Mouse (Mus musculus) embryo, embryonic 11 days (tissue): ENCODE measurements around the gene Cidec.
A peak's percentile ranks its signal among the peaks of the same experiment; 100 is the strongest.

ENCODE experiments used
- DNase-seq: peaks from one replicate; pipeline ENCODE4 v3.0.0-alpha.2; 2015

Cidec gene

DNA sequence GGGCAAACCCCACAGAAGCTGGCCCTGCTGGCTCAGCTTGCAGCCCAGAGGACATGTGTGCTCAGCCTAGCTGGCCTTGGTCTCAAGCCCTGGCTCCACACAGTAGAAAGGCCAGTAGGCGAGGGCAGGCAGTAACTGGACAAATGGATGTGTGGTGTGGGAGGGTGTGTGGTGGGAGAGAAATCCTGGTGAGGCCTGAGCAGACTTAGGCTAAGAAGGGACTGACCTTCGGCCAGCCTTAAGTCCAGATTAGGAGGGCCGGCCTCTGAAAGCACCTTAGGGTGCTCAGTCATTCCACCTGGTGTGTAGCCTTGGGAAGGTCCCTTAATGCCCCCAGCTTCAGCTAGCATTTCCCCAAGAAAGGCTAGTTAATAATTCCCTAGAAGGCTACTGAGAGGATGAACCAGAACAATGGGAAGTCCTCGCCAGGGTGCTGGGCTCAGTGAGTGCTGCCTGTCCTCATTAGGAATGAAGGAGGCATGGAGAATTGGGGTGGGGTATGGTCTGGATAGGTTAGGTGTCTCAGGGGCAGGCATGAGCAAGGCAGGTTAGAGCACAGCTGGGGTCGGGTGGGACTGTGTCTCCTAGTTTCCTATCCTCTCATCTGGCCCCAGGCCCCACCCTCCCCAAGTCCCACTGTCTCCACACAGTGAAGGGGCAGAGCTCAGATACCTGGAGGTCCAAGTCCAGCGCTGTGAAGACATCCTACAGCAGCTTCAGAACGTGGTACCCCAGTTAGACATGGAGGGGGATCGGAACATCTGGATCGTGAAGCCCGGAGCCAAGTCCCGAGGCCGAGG is 30.7 kb downstream of the Cidec start:
- no peak for DNase-seq

DNA sequence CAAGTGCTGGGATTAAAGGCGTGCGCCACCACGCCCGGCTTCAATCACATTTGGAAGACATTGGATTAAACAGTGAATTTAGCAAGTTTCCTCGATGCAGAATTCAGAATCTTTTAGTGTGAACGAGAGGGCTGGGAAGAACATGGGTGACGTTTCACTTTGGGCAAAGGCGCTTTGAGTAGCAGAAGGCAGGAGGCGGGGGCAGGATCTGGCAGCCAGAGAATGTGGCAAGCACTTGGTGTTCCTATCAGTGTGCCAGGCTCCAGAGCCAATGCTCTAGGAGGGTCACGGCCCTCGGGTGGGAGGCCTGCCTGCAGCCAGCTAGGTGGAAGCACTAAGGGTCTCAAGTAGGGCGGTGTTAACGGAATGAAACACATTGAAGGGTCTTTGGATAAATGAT is 33.5 kb downstream of the Cidec start:
- no peak for DNase-seq

DNA sequence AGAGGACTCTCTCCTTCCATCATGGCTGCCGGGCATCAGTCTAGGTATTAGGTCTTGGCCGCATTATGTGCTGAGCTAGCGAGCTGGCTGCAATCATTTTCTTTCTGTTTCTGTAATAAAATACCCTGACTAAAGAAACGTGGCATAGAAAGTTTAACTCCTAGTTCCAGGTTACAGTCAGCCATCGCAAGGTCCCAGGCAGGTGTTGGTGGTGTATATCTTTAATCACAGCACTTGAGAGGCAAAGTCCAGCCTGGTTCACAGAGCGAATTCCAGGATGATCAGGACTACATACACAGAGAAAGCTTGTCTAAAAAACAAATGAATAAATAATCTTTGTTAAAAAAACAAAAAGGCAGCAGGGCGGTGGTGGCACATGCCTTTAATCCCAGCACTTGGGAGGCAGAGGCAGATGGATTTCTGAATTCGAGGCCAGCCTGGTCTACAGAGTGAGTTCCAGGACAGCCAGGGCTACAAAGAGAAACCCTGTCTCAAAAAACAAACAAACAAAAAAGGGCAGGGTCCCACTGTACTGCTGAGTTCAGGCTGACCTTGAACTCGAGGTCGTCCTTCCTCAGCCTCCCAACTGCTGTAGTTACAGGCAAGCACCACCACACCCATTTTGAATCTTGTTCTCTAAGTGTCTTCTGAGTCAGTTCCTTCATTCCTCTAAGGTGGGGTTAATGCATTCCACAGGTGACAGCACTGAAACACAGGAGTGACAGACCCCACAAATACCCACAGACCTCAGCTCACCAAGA is 39.1 kb downstream of the Cidec start:
- no peak for DNase-seq

DNA sequence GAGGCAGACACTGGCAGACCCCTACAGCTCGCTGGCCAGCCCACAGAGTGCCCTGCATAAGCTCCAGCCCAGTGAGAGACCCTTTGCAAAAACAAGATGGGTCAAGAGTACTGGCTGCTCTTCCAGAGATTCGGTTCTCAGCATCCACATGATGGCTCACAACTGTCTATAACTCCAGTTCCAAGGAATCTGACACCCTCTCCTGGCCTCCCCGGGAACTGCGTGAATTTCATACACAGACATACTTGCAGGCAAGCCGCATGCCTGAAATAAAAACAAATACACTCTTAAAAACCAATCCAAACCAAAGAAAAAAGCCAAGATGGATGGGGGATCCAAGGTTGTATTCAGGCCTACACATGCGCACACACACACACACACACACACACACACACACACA is 40.1 kb downstream of the Cidec start:
- DNase-seq, result no peak

DNA sequence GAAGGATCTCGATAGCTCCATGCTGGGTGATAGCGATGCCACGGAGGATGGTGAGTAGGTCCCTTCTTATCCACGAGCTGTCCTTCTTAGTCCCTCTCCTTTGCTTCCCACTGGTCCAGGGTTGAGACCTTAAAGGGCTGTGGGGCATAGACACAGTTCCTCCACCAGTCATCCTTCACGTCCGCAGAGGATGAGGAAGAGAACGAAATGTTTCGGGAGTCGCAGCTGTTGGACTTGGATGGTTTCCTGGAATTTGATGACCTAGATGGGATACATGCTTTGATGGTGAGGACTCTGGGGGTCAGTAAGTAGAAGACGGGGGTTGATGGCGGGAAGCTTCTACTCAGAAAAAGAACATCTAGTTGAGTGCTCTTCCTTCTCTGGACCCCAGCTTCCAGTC is 40.7 kb downstream of the Cidec start:
- DNase-seq, result no peak

DNA sequence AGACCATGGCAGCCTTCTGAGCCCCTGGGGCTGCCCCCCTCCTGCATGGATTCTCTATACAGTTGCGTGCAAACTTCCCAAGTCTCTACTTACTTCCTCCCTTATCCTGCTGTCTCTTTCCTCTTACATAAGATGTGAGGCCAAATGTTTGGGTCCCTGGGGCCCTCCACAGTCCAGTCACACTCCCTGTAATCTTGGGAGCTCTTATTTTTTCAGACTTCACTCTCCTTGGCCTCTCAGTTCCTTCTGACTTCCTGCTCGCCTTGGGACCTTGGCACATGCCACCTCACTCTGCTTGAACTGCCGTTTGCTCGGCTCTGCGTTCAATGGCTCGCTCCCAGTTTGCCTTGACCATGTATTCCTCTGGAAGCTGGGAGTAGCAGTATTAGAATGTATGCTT is 41.6 kb downstream of the Cidec start:
- no peak for DNase-seq

DNA sequence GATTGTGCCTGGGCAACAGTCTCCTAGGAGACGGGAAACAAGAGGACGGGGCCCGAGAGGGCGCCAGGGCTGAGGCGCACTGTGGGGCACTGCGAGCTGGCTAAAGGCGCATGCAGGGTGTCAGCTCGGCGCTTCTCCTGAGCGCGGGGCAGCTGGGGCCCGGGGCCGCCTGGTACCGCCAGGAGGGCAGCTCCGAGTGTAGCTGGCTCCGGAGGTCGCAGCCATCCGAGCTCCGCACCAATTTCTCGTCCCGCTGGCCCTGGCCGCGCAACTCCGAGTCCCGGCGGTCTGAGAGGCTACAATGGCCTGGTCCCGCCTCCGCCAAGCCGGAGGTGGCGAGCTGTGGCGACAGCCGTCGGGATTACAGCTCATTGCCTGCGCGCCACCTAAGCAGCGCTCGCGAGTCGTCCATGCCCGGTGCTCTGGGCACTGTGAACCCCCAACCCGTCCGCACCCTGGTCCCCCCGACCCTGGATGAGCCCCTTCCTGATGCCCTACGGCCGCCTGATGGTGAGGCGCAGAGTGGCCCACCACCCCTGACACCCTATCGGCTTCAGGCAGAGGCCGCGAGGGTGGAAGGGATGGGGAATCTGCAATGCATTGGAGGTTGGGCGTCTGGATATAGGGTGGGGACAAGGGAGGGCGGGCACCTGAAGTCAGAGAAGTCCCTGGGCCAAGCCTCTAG is 43.0 kb downstream of the Cidec start:
- DNase-seq, result peak; percentile 84

DNA sequence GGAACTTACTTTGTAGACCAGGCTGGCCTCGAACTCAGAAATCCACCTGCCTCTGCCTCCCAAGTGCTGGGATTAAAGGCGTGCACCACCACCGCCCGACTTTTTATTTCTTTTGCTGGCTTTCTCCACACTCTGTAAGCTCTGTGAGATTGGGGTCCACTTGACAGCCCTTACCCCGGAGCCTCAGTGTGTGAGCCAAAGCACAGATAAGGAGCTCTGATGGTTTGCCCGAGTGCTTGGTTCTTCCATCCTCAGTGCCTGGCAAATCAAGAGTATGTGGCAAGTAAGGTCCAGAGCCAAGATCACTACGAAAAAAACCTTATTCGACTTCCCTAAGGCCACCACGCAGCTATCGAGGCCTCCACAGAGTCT is 43.6 kb downstream of the Cidec start:
- no peak for DNase-seq

DNA sequence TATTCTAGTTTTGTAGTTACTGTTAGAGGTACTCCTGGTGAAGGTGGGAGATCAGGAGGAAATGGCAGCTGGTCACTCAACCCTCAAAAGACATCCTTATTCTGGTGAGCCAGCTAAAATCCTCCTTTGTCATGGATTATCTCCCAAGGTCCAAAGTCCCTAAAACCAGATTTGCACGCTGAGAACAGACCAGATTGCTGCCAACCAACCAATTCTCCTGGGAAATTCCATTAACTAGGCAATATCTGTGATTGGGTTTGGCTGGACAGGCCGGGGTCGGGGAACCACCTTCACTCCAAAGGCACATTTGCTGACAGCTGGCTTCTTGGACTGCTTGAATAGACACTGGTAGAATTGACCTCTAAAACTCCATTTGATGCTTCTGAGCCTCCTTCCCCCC is 44.8 kb downstream of the Cidec start:
- DNase-seq, result no peak

DNA sequence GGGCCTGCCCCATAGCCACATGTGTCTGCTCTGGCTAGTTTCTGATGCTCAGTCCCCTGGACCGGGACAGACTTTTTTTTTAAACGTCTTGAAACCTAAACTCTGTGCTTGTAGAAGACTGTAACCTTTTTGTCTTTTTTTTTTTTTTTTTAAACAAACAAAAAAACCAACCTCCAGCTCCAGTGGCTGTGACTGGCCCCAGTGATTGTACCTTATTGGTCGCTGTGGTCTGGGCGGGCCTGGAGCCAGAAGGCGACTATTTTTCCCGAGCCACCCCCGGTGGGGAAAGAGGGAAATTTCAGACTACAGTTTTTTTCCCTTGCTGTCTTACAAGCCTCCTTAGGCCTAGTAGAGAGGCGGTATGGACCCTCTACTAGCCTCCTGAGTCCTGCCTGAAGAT is 46.6 kb downstream of the Cidec start, which contains the start of gene Ttll3:
TSS of gene Ttll3 (plus strand) at position 301 of the 400 bp plus-strand sequence.
- no peak for DNase-seq

DNA sequence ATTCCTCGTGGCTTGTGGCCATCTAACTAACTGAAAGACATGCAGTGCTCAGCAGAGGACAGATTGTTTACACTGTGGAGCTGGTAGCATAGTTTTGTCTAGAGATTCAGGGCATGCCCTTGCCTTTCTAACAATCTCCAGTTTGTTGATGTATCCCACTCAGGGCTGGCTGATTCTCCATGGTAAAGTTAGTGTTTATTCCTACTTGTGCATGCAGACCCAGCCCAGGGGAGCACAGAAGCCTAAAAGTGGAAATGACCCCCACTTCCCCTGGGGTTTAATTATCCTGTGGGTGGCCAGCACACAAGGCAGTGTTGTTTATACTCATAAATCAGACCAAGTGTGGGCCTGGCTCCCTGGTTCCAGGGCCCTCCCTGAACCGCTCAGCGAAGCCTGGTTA is 49.5 kb downstream of the Cidec start:
- DNase-seq, result no peak

DNA sequence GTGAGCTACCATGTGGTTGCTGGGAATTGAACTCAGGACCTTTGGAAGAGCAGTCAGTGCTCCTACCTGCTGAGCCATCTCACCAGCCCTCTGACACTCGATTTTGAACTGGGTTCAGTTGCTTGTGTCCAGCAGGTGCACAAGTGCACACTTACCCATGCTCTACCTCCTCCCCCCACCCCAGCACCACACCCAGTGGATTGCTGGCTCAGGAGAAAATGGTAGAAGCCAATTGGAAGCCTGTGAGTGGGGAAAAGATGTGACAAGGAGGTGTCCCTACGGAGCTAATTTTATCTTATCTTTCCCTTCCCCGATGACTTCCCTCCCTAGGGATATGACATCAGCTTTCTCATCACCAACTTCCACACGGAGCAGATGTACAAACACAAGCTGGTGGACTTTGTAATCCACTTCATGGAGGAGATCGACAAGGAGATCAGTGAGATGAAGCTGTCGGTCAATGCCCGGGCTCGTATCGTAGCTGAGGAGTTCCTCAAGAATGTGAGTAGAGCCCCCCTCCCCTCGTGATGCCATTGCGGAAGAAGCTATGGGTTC is 50.3 kb downstream of the Cidec start:
- DNase-seq, result no peak

DNA sequence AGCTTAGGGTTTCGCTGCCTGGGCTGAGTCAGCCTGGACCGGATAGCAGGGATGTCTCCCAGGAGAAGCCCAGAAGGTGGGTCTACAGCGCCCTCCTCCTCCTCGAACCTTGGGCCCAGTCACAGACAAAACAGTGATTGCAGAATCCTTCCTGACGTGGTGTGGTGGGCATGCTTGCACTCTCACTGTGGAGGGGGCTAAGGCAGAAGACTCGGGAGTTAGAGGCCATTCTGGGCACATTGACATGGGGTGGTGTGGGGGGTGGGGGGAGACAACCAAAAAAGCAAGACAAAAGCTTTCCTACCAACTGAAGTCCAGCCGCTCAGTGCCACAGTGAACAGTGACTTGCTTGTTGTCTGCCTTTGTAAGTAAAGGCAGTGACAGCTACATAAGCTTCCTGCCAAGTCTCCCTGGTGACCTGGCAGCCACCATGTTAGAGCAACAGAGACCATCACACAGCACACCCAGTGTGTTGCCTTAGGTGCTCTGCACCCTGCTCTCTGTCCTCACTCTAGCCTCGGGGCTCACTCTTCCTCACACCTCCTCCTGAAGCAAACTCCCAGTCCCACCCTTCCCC is 51.1 kb downstream of the Cidec start:
- no peak for DNase-seq

DNA sequence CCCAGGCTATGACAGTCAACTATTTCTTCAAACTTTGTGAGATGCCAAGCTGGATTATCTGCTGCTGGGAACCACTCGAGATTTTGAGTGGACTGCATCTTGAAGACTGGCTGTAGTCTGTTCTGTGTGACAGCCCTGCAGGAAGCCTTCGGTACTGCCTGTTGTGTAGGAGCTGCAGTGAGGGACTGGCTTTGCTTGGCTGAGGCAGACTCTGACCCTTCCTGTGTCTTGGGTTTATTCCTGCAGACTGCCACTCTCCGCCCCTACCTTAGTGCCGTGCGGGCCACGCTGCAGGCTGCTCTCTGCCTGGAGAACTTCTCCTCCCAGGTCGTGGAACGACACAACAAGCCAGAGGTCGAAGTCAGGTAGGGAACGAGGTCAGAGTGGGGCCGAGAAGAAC is 55.1 kb downstream of the Cidec start:
- no peak for DNase-seq

DNA sequence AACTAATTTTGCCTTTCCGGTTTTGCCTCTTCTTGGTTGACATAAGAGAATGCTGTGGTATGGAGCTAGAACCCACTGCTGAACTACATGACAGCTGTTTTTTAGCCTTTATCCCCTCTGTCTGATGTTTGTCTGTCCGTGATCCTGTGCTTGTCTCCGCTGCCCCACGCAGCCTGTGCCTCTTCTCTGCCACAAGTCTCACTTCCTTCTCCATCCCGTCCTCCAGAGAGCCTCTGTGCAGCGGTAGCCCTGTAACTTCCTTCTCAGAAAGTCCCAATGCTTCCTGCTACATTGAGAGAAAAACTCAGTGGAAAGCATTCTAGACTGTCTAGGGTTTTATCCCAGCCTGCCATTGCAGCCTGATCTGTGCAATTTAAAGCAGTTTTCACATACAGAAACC is 56.3 kb downstream of the Cidec start:
- no peak for DNase-seq

DNA sequence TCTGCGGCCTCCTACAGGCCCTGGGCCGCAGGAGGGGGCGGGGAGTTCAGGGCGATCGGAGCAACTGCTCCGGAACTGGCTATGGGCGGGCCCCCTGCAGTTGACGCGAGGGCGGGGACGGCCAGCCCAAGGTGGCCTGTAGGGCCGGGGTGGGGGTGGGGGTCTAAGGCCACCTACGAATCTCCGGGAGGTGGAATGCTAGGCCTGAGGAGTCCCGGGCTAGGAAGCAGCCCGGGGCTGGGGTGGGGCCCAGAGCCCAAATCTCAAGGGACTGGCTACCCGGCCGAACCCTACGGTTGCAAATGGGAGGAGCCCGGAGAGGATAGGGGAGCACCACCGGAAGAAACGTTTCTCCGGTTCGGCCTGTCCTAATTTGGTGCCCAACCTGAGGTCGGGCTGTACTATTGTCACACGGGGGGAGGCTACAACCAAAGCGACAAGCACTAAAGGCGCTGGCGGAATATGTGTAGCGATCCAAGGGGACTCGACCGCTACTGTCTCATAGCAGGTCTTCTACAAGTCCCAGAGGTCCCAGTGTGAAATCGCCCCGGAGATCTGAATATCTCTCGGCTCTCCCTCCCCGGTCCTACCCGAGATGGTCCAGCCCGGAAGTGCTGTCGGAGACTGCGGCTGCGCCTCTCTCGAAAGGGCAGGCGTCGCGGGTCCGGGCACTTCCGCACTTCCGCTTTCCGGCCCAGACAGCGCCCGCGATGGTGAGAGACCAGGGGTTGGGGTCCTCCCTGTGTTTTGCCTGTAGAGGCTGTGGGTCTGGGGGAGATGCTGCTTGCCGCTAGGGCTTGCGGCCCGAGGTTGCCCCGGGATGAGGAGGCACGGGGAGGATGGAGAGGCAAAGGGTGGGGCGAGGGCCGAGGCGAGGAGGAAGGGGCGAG is 57.8 kb downstream of the Cidec start, which contains the start of the genes Tada3 and Arpc4:
TSS of gene Tada3 (minus strand) at position 388 of the 890 bp plus-strand sequence.
TSS of gene Arpc4 (plus strand) at position 620 of the 890 bp plus-strand sequence.
- peak; percentile 96 for DNase-seq

DNA sequence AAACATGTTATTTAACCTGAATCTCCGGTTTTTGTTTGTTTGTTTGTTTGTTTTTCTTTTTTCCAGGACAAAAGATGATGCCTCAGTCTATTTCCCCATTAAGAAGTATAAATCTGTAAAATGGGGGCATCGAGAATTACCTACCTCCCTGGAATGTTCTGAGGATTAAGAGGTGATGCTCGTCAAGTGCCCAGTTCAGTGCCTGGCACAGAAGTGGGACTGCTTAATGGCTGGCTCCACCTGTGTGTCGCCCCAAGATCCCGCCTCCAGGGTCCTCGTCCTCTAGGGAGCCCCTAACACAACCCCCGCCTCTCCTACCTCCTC is 58.4 kb downstream of the Cidec start:
- no peak for DNase-seq
